Comparison of ENCODE assay signal across 8 mouse cellular contexts in genomic region chr7:80586681-80587660, GRCm38 (mm10). TPM values are rescaled to one million over a fixed set of nuclear protein-coding genes. Genes with fewer than 3 reads are reported as not detected.
DNase-seq lines count a peak whose midpoint lies in the region; ATAC-seq and TF ChIP-seq lines count a peak whose summit lies in the region.

No protein-coding gene starts in this region.

- peak overlapping the region; percentile 36 for H3K4me3 ChIP-seq in hindbrain, embryonic 10.5 days
- peak overlapping the region; percentile 22; the same call in 1 of the 2 replicates for H3K4me3 ChIP-seq in limb, embryonic 13.5 days
- no peak overlapping the region for H3K4me3 ChIP-seq in myocyte

- intact Hi-C loops in gastrocnemius, postnatal 36 days (cut with DNase I): no loop called here

- peak; percentile 64; the same call in 1 of the 2 replicates for ATAC-seq in limb, embryonic 13.5 days (ENCODE audit: low FRiP score, low read depth)

- WGBS in hindbrain, embryonic 10.5 days: 32% methylated on average over 28 of the region's 29 CpGs
- WGBS in limb, embryonic 13.5 days: 25% methylated on average over 28 of the region's 29 CpGs

- no peak overlapping the region for H3ac ChIP-seq in myocyte (ENCODE audit: control insufficient read depth, insufficient read length)

- peak overlapping the region; percentile 52 for H3K4me2 ChIP-seq in limb, embryonic 13.5 days (replicated peaks)
- H3K4me2 ChIP-seq in myocyte (ENCODE audit: low read depth): no peak overlapping the region

- peaks cover 27% of the 10 kb centered on the region for H3K4me1 ChIP-seq in hindbrain, embryonic 10.5 days (replicated peaks)
- H3K4me1 ChIP-seq in limb, embryonic 13.5 days: peaks cover 18% of the 10 kb centered on the region

- H3K9me3 ChIP-seq in hindbrain, embryonic 10.5 days: no peaks in the 10 kb centered on the region
- no peaks in the 10 kb centered on the region for H3K9me3 ChIP-seq in limb, embryonic 13.5 days

- H3K36me3 ChIP-seq in hindbrain, embryonic 10.5 days: peaks cover 37% of the 10 kb centered on the region
- H3K36me3 ChIP-seq in limb, embryonic 13.5 days: peaks cover 41% of the 10 kb centered on the region
- peaks cover 7% of the 10 kb centered on the region for H3K36me3 ChIP-seq in myocyte (ENCODE audit: control insufficient read depth, insufficient read depth)

- no peak for TF ChIP-seq POLR2A in myocyte (IDR thresholded peaks at IDR 0.05; ENCODE audit: insufficient read length, low read depth)

- H3K9ac ChIP-seq in limb, embryonic 13.5 days: peak overlapping the region; percentile 5

- H3K79me2 ChIP-seq in myocyte (ENCODE audit: control insufficient read depth, insufficient read depth): no peaks in the 10 kb centered on the region

- H3K27me3 ChIP-seq in hindbrain, embryonic 10.5 days (ENCODE audit: insufficient read depth, poor library complexity, severe bottlenecking): 0 out of 2 replicates have a peak, but pooled peaks cover 3% of the 10 kb centered on the region
- H3K27me3 ChIP-seq in limb, embryonic 13.5 days: no peaks in the 10 kb centered on the region
- H3K27me3 ChIP-seq in myocyte (ENCODE audit: control insufficient read depth, insufficient read depth, insufficient read length): no peaks in the 10 kb centered on the region

- peak overlapping the region; percentile 78 for H3K27ac ChIP-seq in hindbrain, embryonic 10.5 days
- H3K27ac ChIP-seq in limb, embryonic 13.5 days: no peak overlapping the region

- peak; percentile 32 for DNase-seq in ZHBTc4 (ENCODE audit: low read depth, low spot score)
- peak; percentile 65 for DNase-seq in embryo, embryonic 10 days (ENCODE audit: low spot score)
- DNase-seq in hindbrain, embryonic 10.5 days (ENCODE audit: low spot score): peak; percentile 61
- no peak for DNase-seq in frontal cortex, adult 2 months (ENCODE audit: extremely low spot score in 1 of 2, low spot score in 1 of 2)
- DNase-seq in thymus, postnatal 36 days: no peak
- DNase-seq in gastrocnemius, postnatal 36 days: no peak

TF ChIP-seq in myocyte, 11 proteins besides CTCF, POLR2A, EP300 and RAD21:
- TF ChIP-seq MAX (IDR thresholded peaks at IDR 0.05; ENCODE audit: low read depth) (no peak), E2F4 (IDR thresholded peaks at IDR 0.05; ENCODE audit: insufficient read depth) (no peak), MYOD1 (IDR thresholded peaks at IDR 0.05; ENCODE audit: control insufficient read depth in 1 of 3, insufficient read length in 2 of 3, low read depth in 2 of 3) (peak in 2 of 3 experiments; percentile 68 to 87), TCF3 (IDR thresholded peaks at IDR 0.05; ENCODE audit: insufficient read length, low read depth) (no peak), MYOG (IDR thresholded peaks at IDR 0.05; ENCODE audit: control insufficient read depth in 1 of 3, insufficient read depth in 1 of 3, insufficient read length in 2 of 3, low read depth in 2 of 3) (peak in 2 of 3 experiments; percentile 39 to 66)
TF ChIP-seq in myocyte: peak in this region for 2.

RNA-seq across cellular contexts. Expression of gene Blm, which starts 52.1 kb away (rescaled TPM):
- polyA plus RNA-seq in hindbrain, embryonic 10.5 days (2016; fragmentation: Nextera tagmentation; extraction: Ambion mirVana): 33.1 and 47.3 TPM in 2 replicates
- 25.1 and 27.2 TPM in 2 replicates for polyA plus RNA-seq in limb, embryonic 13.5 days (2015; fragmentation: Nextera tagmentation; extraction: Ambion mirVana)
- 1.1 TPM for polyA plus RNA-seq in myocyte (2012; fragmentation: generic; extraction: Trizol)
- polyA plus RNA-seq in frontal cortex, adult 2 months (2012; rRNA removed): 3.9 and 4.8 TPM in 2 replicates
- total RNA-seq in gastrocnemius, postnatal 36 days (2021): 1 to 10 TPM in 1 of 2 experiments, under 1 TPM in 1; 0.64 to 1.1 TPM

Comparison
In these comparisons a context has a peak if more than half of its experiments do, and no peak if none do; other contexts are left out.
1. DNase-seq: peak in ZHBTc4 (single experiment), embryo, embryonic 10 days (single experiment) and hindbrain, embryonic 10.5 days (single experiment); none in frontal cortex, adult 2 months (0 of 2), thymus, postnatal 36 days (0 of 2) and gastrocnemius, postnatal 36 days (0 of 2).